Mouse (Mus musculus): ENCODE data around the gene Gm28557. TPM values are rescaled to one million over a fixed set of nuclear protein-coding genes. Genes with fewer than 3 reads are reported as not detected.

Gene Gm28557
- polyA plus RNA-seq, 1 experiment, result 1.5 TPM

DNA sequence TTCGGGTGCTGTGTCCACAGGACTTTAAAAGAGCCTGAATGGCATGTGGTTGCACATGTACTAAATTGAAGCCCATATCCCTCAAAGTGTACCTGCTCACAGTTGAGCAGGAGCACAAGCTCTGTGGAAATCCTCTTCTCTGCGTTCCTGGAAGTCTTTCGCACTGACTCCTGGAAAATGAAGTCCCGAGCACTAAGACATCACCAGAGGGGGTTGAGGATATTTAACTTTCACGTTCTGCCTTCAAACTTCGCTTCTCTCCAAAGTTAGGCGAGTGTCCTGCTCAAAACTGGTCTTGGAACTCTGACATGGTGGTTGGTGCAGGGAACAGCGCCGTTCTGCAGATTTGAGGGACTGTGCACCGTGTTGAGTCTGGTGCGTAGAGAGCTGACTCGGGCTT, 3.7 kb upstream of the Gm28557 start:
- WGBS, result 81% methylated on average over 12 of the region's 12 CpGs
- no peaks in the 10 kb centered on the region for H3K27me3 ChIP-seq (ENCODE audit: control insufficient read depth, insufficient read depth, low read length)
- H3K27ac ChIP-seq (ENCODE audit: insufficient read depth, low read depth, low read length), result no peak overlapping the region
- H3K4me3 ChIP-seq (ENCODE audit: low read depth, low read length), result no peak overlapping the region
- no peaks in the 10 kb centered on the region for H3K36me3 ChIP-seq (ENCODE audit: control insufficient read depth, insufficient read depth, low read length)
- H3K4me1 ChIP-seq (ENCODE audit: control insufficient read depth, insufficient read depth, insufficient read length, low read length), result peaks cover 10% of the 10 kb centered on the region; the same call in 1 of the 2 replicates
- TF ChIP-seq CTCF (IDR thresholded peaks at IDR 0.05; ENCODE audit: extremely low read depth, insufficient read length, insufficient replicate concordance, low read depth, low read length) (no peak), POLR2A (IDR thresholded peaks at IDR 0.05; ENCODE audit: low read depth, low read length) (no peak)

DNA sequence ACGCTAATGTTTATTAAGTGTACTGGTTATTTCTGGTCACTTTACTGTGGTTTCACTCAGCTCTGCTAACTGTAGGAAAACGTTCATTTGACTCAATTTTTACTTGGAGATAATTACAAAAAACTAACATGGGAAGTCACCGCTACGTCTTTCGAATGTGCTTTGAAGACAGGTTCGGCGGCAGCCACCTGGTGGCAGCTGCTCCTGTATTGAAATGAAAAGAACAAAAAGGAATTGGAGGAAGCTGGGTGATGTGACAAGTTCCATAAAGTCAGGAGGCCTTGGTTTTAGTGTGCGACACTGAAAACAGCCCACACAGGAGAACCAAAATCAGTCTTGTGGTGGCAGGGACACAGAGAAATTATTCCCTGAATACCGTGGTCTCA, 410 bp upstream of the Gm28557 start:
- Histone ChIP-seq H3K27ac (ENCODE audit: insufficient read depth, low read depth, low read length) (peak overlapping the region; percentile 13; the same call in 1 of the 2 replicates), H3K4me3 (ENCODE audit: low read depth, low read length) (peak overlapping the region; percentile 31), H3K36me3 (ENCODE audit: control insufficient read depth, insufficient read depth, low read length) (no peaks in the 10 kb centered on the region), H3K4me1 (ENCODE audit: control insufficient read depth, insufficient read depth, insufficient read length, low read length) (peaks cover 9% of the 10 kb centered on the region; the same call in 1 of the 2 replicates), H3K27me3 (ENCODE audit: control insufficient read depth, insufficient read depth, low read length) (no peaks in the 10 kb centered on the region)
- TF ChIP-seq CTCF (IDR thresholded peaks at IDR 0.05; ENCODE audit: extremely low read depth, insufficient read length, insufficient replicate concordance, low read depth, low read length), result peak; percentile 91; the same call in 1 of the 2 replicates
- no peak for TF ChIP-seq POLR2A (IDR thresholded peaks at IDR 0.05; ENCODE audit: low read depth, low read length)
- WGBS, result 4% methylated on average over 9 of the region's 9 CpGs

DNA sequence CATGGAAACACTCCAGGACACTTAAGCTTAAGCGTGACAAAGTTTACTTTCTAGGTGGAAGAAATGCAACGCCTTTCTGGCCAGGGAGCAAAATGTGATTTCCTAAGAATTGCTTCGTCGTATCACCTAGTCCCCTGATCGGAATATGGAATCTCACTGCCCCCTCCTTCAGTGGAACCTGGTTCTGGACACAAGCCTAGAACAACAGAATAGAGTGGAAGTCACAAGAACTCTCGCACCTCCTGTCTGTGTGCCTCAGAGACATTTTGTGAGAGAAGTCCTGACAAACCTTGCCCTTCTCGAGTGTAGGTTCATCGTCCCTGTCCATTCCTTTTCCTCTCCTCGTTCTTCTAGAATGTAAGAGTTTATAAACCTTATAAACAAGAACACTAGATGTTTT, 723 bp downstream of the Gm28557 start:
- Histone ChIP-seq H3K4me1 (ENCODE audit: control insufficient read depth, insufficient read depth, insufficient read length, low read length) (peaks cover 6% of the 10 kb centered on the region; the same call in 1 of the 2 replicates), H3K27ac (ENCODE audit: insufficient read depth, low read depth, low read length) (peak overlapping the region; percentile 67), H3K4me3 (ENCODE audit: low read depth, low read length) (peak overlapping the region; percentile 68; the same call in 1 of the 2 replicates), H3K36me3 (ENCODE audit: control insufficient read depth, insufficient read depth, low read length) (no peaks in the 10 kb centered on the region), H3K27me3 (ENCODE audit: control insufficient read depth, insufficient read depth, low read length) (no peaks in the 10 kb centered on the region)
- TF ChIP-seq CTCF (IDR thresholded peaks at IDR 0.05; ENCODE audit: extremely low read depth, insufficient read length, insufficient replicate concordance, low read depth, low read length), result no peak
- TF ChIP-seq POLR2A (IDR thresholded peaks at IDR 0.05; ENCODE audit: low read depth, low read length), result no peak
- WGBS, result 22% methylated on average over 9 of the region's 9 CpGs

DNA sequence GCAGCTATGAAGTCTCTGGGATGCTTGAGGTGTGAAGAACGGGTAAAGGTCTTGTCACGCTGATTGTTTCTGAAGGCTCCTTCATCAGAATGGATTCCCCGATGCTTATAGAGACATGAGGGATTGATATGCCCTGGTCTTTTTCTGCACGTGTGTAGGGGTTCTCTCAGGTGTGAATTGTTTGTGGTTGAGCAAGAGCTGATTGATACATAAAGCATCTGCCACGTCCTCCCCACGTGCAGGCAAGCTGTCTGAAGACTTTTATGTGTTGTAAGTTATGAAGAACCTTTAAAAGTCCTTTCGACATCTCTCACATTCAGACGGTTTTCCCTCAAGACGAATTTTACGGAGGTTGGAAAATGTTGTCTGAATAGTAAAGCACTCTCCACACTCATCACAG, 10.5 kb downstream of the Gm28557 start, which contains the start of gene Zfp708:
Gene Zfp708 (minus strand): TSS at position 101 of the 400 bp plus-strand sequence.
- Histone ChIP-seq H3K4me3 (ENCODE audit: low read depth, low read length) (no peak within 1 kb of the TSS), H3K4me1 (ENCODE audit: control insufficient read depth, insufficient read depth, insufficient read length, low read length) (no peaks in the 10 kb centered on the region), H3K27ac (ENCODE audit: insufficient read depth, low read depth, low read length) (no peak within 1 kb of the TSS), H3K27me3 (ENCODE audit: control insufficient read depth, insufficient read depth, low read length) (no peaks in the 10 kb centered on the region), H3K36me3 (ENCODE audit: control insufficient read depth, insufficient read depth, low read length) (peaks cover 9% of the 10 kb centered on the region; the same call in 1 of the 2 replicates)
- no peak for TF ChIP-seq CTCF (IDR thresholded peaks at IDR 0.05; ENCODE audit: extremely low read depth, insufficient read length, insufficient replicate concordance, low read depth, low read length)
- no peak for TF ChIP-seq POLR2A (IDR thresholded peaks at IDR 0.05; ENCODE audit: low read depth, low read length)
- 92% methylated on average over 10 of the region's 10 CpGs for WGBS

DNA sequence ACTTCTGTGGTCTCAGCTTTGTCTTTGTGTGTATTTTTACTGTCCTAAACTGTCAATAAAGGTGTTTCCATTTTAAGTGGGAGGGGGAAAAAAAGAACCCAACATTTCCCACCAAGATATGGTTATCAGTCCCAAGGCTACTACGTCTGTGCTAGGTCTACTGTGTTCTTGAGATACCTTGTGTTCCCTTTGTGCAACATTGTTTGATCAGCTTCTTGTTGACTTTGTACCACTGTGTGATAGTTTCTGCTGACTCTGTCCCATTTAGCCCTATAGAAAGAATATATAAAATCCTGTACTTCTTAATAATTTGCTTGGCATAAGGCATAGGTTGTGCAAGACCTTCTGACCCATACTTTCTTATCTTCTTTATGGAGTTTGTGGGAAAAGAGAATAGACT, 18.2 kb downstream of the Gm28557 start:
- TF ChIP-seq POLR2A (IDR thresholded peaks at IDR 0.05; ENCODE audit: low read depth, low read length) (no peak), CTCF (IDR thresholded peaks at IDR 0.05; ENCODE audit: extremely low read depth, insufficient read length, insufficient replicate concordance, low read depth, low read length) (no peak)
- 83% methylated on average over 1 of the region's 1 CpGs for WGBS
- Histone ChIP-seq H3K36me3 (ENCODE audit: control insufficient read depth, insufficient read depth, low read length) (no peaks in the 10 kb centered on the region), H3K27ac (ENCODE audit: insufficient read depth, low read depth, low read length) (no peak overlapping the region), H3K4me3 (ENCODE audit: low read depth, low read length) (no peak overlapping the region), H3K4me1 (ENCODE audit: control insufficient read depth, insufficient read depth, insufficient read length, low read length) (no peaks in the 10 kb centered on the region), H3K27me3 (ENCODE audit: control insufficient read depth, insufficient read depth, low read length) (no peaks in the 10 kb centered on the region)

DNA sequence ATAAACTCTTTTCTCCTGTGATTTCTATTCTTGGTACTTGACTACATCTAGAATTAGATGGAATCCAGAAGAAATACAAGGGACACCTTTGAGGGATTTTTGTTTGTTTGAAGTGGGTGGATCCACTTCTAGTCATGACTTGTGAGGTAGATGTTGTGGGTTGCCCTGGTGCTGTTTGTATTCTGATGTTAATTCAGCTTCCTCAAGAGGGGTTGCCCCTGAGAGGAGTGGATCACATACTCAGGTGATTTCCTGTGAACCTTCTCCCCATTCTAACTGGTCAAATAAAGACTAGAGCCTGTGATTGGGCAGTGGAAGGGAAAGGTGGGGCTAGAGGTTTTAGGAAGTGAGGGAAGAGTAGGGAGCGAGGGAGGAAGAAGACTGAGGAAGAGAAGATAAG, 26.5 kb downstream of the Gm28557 start:
- peaks cover 7% of the 10 kb centered on the region; the same call in 1 of the 2 replicates for H3K4me1 ChIP-seq (ENCODE audit: control insufficient read depth, insufficient read depth, insufficient read length, low read length)
- H3K4me3 ChIP-seq (ENCODE audit: low read depth, low read length), result no peak overlapping the region
- no peak overlapping the region for H3K27ac ChIP-seq (ENCODE audit: insufficient read depth, low read depth, low read length)
- 82% methylated on average over 1 of the region's 1 CpGs for WGBS
- H3K36me3 ChIP-seq (ENCODE audit: control insufficient read depth, insufficient read depth, low read length), result no peaks in the 10 kb centered on the region
- no peak for TF ChIP-seq CTCF (IDR thresholded peaks at IDR 0.05; ENCODE audit: extremely low read depth, insufficient read length, insufficient replicate concordance, low read depth, low read length)
- H3K27me3 ChIP-seq (ENCODE audit: control insufficient read depth, insufficient read depth, low read length), result no peaks in the 10 kb centered on the region

DNA sequence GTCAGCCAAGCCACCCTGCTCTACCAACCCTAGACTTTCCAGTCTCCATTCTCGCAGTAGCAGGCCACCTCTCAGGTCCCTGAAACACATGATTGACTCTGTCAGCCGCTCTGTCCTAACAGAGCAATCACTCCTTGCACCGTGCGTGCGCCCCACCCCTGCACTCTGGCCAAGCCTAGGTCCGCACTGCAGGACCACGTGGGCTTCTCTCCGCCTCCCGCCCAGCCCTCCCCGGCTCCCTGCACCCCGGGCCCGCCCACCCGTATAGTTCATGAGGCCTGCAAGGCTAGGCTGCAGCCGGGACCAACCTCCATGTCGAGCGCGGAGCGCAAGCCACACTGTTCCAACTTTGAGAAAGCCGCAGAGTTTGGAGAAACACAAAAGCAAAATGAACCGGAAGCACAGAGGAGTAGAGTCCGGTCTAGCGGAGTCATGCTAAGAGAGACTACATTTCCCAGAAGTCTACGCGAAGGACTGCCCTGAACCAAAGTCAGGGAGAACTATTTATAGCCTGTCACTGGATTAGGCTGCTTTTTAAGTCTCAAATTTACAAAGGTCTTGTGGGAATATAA, 27.2 kb downstream of the Gm28557 start:
- Histone ChIP-seq H3K27me3 (ENCODE audit: control insufficient read depth, insufficient read depth, low read length) (no peaks in the 10 kb centered on the region), H3K36me3 (ENCODE audit: control insufficient read depth, insufficient read depth, low read length) (no peaks in the 10 kb centered on the region), H3K27ac (ENCODE audit: insufficient read depth, low read depth, low read length) (peak overlapping the region; percentile 59), H3K4me3 (ENCODE audit: low read depth, low read length) (peak overlapping the region; percentile 78), H3K4me1 (ENCODE audit: control insufficient read depth, insufficient read depth, insufficient read length, low read length) (peaks cover 7% of the 10 kb centered on the region; the same call in 1 of the 2 replicates)
- under 1% methylated on average over 24 of the region's 24 CpGs for WGBS
- TF ChIP-seq CTCF (IDR thresholded peaks at IDR 0.05; ENCODE audit: extremely low read depth, insufficient read length, insufficient replicate concordance, low read depth, low read length) (no peak), POLR2A (IDR thresholded peaks at IDR 0.05; ENCODE audit: low read depth, low read length) (peak; percentile 55; the same call in 1 of the 2 replicates)
